Mouse (Mus musculus) lung, adult 2 months (tissue): ENCODE measurements around the gene Dstyk.

ENCODE experiments used
- CTCF ChIP-seq: fragments of 200-500 bp; IDR thresholded peaks from 2 replicates; pipeline ENCODE4 v1.5.1; 2011; ENCODE audit warnings: mild to moderate bottlenecking, low read length, control low read depth; ENCODE audit not compliant: insufficient read depth
- POLR2A ChIP-seq: fragments of 200-500 bp; IDR thresholded peaks from 2 replicates; pipeline ENCODE4 v1.6.1; 2011; ENCODE audit warnings: low read depth, mild to moderate bottlenecking, control low read depth, low read length, borderline replicate concordance; ENCODE audit errors: extremely low read depth

DNA sequence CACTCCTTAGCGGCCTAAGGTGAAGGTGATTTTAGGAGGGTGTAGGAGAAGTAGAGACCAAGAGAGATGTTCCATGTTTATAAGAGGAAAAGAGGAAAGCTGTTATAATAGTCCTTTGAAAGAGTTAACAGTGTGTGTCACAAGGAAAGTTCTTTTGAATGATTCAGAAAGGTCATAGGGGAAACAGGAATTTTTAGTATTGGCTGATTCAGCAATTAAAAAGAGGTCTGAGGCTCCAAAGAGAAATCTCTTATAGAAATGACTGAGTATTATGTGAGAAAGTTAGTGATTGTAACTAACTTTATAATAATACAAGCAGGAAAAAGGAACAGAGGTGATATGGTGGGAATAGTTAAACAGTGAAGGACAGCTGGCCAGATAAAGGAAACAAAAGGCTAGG, 62.1 kb downstream of the Dstyk start:
- no peak for TF ChIP-seq POLR2A
- no peak for TF ChIP-seq CTCF
